Mouse (Mus musculus) embryonic facial prominence, embryonic 13.5 days (tissue): Measurements from ENCODE around the gene Noxred1. TPM values are rescaled to one million over a fixed set of nuclear protein-coding genes. Genes with fewer than 3 reads are reported as not detected.
"Not testable (repeated sequence)": the region's sequence is repeated elsewhere in the genome, so short reads cannot be mapped to it uniquely, and the experiment has no call there.

Source experiments
- ATAC-seq: fragments of 200-750 bp; cut with Nextera tagmentation; 2 replicates; pipeline ENCODE4 v1.8.0; 2017; ENCODE audit warnings: low read depth; ENCODE audit not compliant: insufficient number of reproducible peaks, insufficient read depth, low FRiP score, low TSS enrichment
- H3K27ac ChIP-seq: fragments of 300-500 bp; sonication (generic); 2 replicates; pipeline ENCODE4 v1.5.1; 2015; ENCODE audit warnings: moderate library complexity, mild to moderate bottlenecking, inconsistent platforms
- H3K27me3 ChIP-seq: fragments of 300-500 bp; sonication (generic); 2 replicates; pipeline ENCODE4 v1.6.1; 2015; ENCODE audit warnings: mild to moderate bottlenecking, inconsistent platforms
- H3K36me3 ChIP-seq: fragments of 300-500 bp; sonication (generic); 2 replicates; pipeline ENCODE4 v1.6.1; 2015; ENCODE audit warnings: mild to moderate bottlenecking, inconsistent platforms
- H3K4me1 ChIP-seq: fragments of 300-500 bp; sonication (generic); 2 replicates; pipeline ENCODE4 v1.6.1; 2015; ENCODE audit warnings: inconsistent platforms
- H3K4me2 ChIP-seq: fragments of 300-500 bp; sonication (generic); 2 replicates; pipeline ENCODE4 v1.6.1; 2015; ENCODE audit warnings: moderate library complexity, mild to moderate bottlenecking, inconsistent platforms
- H3K4me3 ChIP-seq: fragments of 300-500 bp; sonication (generic); 2 replicates; pipeline ENCODE4 v1.5.1; 2015; ENCODE audit warnings: mild to moderate bottlenecking, inconsistent platforms
- H3K9ac ChIP-seq: fragments of 300-500 bp; sonication (generic); 2 replicates; pipeline ENCODE4 v1.6.1; 2015; ENCODE audit warnings: mild to moderate bottlenecking, inconsistent platforms
- H3K9me3 ChIP-seq: fragments of 300-500 bp; sonication (generic); 2 replicates; pipeline ENCODE4 v1.6.1; 2016; ENCODE audit warnings: inconsistent platforms
- WGBS: fragments of 180-500 bp; shearing (Covaris S2); methylation state at CpG from one replicate; pipeline ENCODE4 v1.1.7; 2015; ENCODE audit warnings: mixed read lengths; 5-methylcytosine and 5-hydroxymethylcytosine counted together
- polyA plus RNA-seq: library from polyadenylated mRNA; unstranded; fragments of >200 nt; fragmentation: Nextera tagmentation; extraction: Ambion mirVana; gene quantifications from 2 replicates; pipeline ENCODE4 v1.2.1, GENCODE M21; 2015

The Noxred1 gene
- polyA plus RNA-seq = 0.32 and 0.84 TPM in 2 replicates

GRCm38 (mm10) chr12:87238632-87239031, at the start of gene Noxred1:
Gene Noxred1, minus strand, starts transcription at chr12:87238732.
- no peak for ATAC-seq
- Histone ChIP-seq H3K27ac (no peak within 1 kb of the TSS), H3K36me3 (peaks cover 46% of the 10 kb centered on the region), H3K4me3 (no peak within 1 kb of the TSS), H3K9me3 (no peaks in the 10 kb centered on the region), H3K27me3 (no peaks in the 10 kb centered on the region), H3K4me1 (no peaks in the 10 kb centered on the region), H3K4me2 (no peak within 1 kb of the TSS), H3K9ac (no peak within 1 kb of the TSS)
- 95% methylated on average over 1 of the region's 1 CpGs for WGBS

- WGBS = 84% methylated on average over 5 of the region's 5 CpGs
- Histone ChIP-seq H3K36me3 (no peaks in the 10 kb centered on the region), H3K9me3 (no peaks in the 10 kb centered on the region), H3K9ac (no peak overlapping the region), H3K4me1 (no peaks in the 10 kb centered on the region), H3K27me3 (no peaks in the 10 kb centered on the region), H3K4me3 (no peak overlapping the region), H3K4me2 (no peak overlapping the region), H3K27ac (no peak overlapping the region)
- no peak for ATAC-seq
These were observed 46.2 kb upstream of the Noxred1 start for GRCm38 (mm10) chr12:87284726-87285125.

DNA sequence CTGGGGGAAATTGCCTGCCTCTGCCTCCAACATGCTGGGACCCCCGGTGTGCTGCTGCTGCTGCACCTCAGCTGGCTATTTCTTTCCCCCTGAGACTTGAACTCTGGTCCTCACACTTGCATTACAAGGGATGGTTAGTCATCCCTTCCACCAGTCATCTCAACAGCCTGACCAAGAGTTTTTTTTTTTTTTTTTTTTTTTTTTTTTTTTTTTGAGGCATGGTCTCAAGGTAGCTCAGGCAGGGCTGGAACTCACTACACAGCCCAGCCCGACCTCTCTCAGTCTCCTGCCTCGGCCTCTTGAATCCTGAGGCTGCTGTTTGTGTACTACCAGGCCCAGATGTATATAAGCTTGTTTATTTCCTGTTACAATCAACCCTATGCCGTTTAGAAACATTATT, 45.7 kb upstream of the Noxred1 start:
- H3K9ac ChIP-seq = no peak overlapping the region
- ATAC-seq = no peak
- no peaks in the 10 kb centered on the region for H3K4me1 ChIP-seq
- H3K27me3 ChIP-seq = no peaks in the 10 kb centered on the region
- H3K27ac ChIP-seq = no peak overlapping the region
- no peaks in the 10 kb centered on the region for H3K36me3 ChIP-seq
- H3K9me3 ChIP-seq = no peaks in the 10 kb centered on the region
- WGBS = 75% methylated on average over 4 of the region's 4 CpGs
- H3K4me2 ChIP-seq = no peak overlapping the region
- no peak overlapping the region for H3K4me3 ChIP-seq

GRCm38 (mm10) chr12:87283706-87284105, 45.2 kb upstream of the Noxred1 start:
- no peaks in the 10 kb centered on the region for H3K4me1 ChIP-seq
- H3K4me2 ChIP-seq = no peak overlapping the region
- H3K27me3 ChIP-seq = no peaks in the 10 kb centered on the region
- H3K27ac ChIP-seq = no peak overlapping the region
- no peaks in the 10 kb centered on the region for H3K9me3 ChIP-seq
- H3K9ac ChIP-seq = no peak overlapping the region
- H3K4me3 ChIP-seq = no peak overlapping the region
- no peaks in the 10 kb centered on the region for H3K36me3 ChIP-seq
- WGBS = 58% methylated on average over 7 of the region's 7 CpGs
- no peak for ATAC-seq

DNA sequence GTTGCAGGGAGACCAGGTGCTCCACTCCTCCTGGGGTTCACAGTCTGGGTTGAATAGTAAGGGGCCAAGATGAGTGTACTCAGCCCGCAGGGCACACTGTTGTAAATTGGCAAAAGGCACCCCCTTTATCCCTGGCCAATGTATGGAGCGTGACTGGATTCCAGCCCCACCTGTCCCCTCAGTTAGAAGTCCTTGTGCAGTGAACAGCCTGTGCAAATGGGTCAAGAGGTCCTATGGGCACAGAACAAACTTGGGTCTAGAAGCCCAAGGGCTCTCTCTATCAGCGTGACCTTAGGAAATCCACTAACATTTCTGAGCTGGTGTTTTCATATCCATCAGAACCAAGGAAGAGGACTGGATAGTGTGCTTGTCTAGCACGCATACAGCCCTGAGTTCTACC, 44.2 kb upstream of the Noxred1 start:
- Histone ChIP-seq H3K4me1 (peaks cover 5% of the 10 kb centered on the region; the same call in 1 of the 2 replicates), H3K4me2 (no peak overlapping the region), H3K27me3 (no peaks in the 10 kb centered on the region), H3K9me3 (no peaks in the 10 kb centered on the region), H3K36me3 (no peaks in the 10 kb centered on the region), H3K27ac (no peak overlapping the region), H3K4me3 (no peak overlapping the region), H3K9ac (no peak overlapping the region)
- WGBS = 93% methylated on average over 4 of the region's 4 CpGs
- no peak for ATAC-seq

DNA sequence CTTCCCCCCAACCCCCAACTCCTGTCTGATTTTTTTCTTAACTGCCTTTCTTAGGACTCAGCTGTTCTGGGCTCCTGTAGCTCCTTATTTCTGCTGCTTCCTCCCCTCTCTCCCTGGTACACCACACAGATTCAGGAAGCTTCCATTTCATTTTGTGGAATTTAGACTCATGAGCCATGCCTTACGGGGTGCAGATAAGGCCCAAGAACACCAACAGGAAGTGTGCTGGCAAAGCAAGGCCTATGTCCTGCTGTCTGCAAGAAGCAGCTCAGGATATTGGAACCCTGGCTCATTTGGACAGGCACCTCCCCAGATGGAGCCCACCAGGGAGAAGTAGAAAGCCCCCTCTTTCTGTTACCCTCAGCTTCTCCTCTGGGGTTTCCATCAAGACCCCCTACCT, 43.2 kb upstream of the Noxred1 start:
- peaks cover 5% of the 10 kb centered on the region; the same call in 1 of the 2 replicates for H3K4me1 ChIP-seq
- no peak overlapping the region for H3K27ac ChIP-seq
- H3K4me2 ChIP-seq = no peak overlapping the region
- no peak overlapping the region for H3K4me3 ChIP-seq
- WGBS = 96% methylated on average over 1 of the region's 1 CpGs
- no peak for ATAC-seq
- H3K9ac ChIP-seq = no peak overlapping the region
- peaks cover 2% of the 10 kb centered on the region for H3K36me3 ChIP-seq
- no peaks in the 10 kb centered on the region for H3K27me3 ChIP-seq
- no peaks in the 10 kb centered on the region for H3K9me3 ChIP-seq

GRCm38 (mm10) chr12:87279879-87280278, 41.3 kb upstream of the Noxred1 start:
- Histone ChIP-seq H3K4me2 (no peak overlapping the region), H3K27me3 (no peaks in the 10 kb centered on the region), H3K4me3 (no peak overlapping the region), H3K9ac (no peak overlapping the region), H3K27ac (no peak overlapping the region), H3K9me3 (no peaks in the 10 kb centered on the region), H3K4me1 (peaks cover 5% of the 10 kb centered on the region; the same call in 1 of the 2 replicates), H3K36me3 (peaks cover 20% of the 10 kb centered on the region)
- ATAC-seq = no peak
- WGBS = 42% methylated on average over 14 of the region's 14 CpGs

DNA sequence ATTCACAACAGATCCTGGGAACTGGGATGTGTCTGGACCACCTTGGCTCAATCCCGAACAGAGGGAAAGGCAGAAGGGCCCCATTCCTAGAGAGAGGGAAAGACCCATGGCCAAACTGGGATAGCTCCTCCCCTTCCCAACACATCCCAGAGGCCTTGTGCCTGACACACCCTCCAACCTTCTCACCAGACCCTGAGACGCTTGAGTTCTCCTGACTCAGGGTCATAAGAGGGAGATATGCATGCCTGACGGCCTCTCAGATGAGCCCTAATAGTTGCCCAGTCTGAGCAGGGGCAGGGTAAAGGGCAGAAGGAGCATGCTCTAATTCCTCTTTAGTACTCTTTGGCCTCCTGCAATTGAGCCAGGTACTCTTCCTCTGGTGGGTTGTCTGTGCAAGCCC, 40.8 kb upstream of the Noxred1 start:
- H3K4me1 ChIP-seq = peaks cover 5% of the 10 kb centered on the region; the same call in 1 of the 2 replicates
- no peaks in the 10 kb centered on the region for H3K9me3 ChIP-seq
- H3K36me3 ChIP-seq = peaks cover 26% of the 10 kb centered on the region
- WGBS = 79% methylated on average over 3 of the region's 3 CpGs
- H3K27ac ChIP-seq = no peak overlapping the region
- no peaks in the 10 kb centered on the region for H3K27me3 ChIP-seq
- no peak overlapping the region for H3K4me2 ChIP-seq
- H3K9ac ChIP-seq = no peak overlapping the region
- peak; percentile 20; the same call in 1 of the 2 replicates for ATAC-seq
- no peak overlapping the region for H3K4me3 ChIP-seq

- Histone ChIP-seq H3K4me1 (peaks cover 5% of the 10 kb centered on the region; the same call in 1 of the 2 replicates), H3K9ac (no peak overlapping the region), H3K36me3 (peaks cover 37% of the 10 kb centered on the region), H3K27ac (no peak overlapping the region), H3K27me3 (no peaks in the 10 kb centered on the region), H3K4me2 (no peak overlapping the region), H3K9me3 (no peaks in the 10 kb centered on the region), H3K4me3 (no peak overlapping the region)
- 24% methylated on average over 6 of the region's 6 CpGs for WGBS
- ATAC-seq = no peak
These were observed 39.7 kb upstream of the Noxred1 start for GRCm38 (mm10) chr12:87278118-87278730.

DNA sequence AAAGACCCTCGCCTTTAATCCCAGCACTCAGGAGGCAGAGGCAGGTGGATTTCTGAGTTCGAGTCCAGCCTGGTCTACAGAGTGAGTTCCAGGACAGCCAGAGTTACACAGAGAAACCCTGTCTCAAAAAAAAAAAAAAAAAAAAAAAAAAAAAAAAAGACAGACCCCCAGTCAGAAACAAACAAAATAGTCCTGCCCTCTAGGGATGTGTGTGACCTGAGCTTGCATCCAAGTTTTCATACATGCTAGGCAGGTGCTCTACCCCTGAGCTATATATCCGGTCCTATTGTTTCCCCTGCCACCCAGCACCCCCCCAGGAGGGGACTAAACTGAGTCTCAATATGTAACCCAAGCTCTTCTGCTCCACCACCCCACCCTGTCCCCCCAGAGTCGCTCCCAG, 38.7 kb upstream of the Noxred1 start:
- not testable (repeated sequence) for H3K4me1 ChIP-seq, ATAC-seq, H3K27ac ChIP-seq, H3K4me2 ChIP-seq, H3K9me3 ChIP-seq, H3K27me3 ChIP-seq, H3K4me3 ChIP-seq, H3K9ac ChIP-seq
- H3K36me3 ChIP-seq = peaks cover 47% of the 10 kb centered on the region
- WGBS = 89% methylated on average over 4 of the region's 4 CpGs

GRCm38 (mm10) chr12:87274853-87275831, 36.6 kb upstream of the Noxred1 start:
- ATAC-seq = no peak
- Histone ChIP-seq H3K4me2 (no peak overlapping the region), H3K9ac (no peak overlapping the region), H3K27me3 (no peaks in the 10 kb centered on the region), H3K36me3 (peaks cover 68% of the 10 kb centered on the region), H3K9me3 (no peaks in the 10 kb centered on the region), H3K4me3 (no peak overlapping the region), H3K4me1 (peaks cover 5% of the 10 kb centered on the region; the same call in 1 of the 2 replicates), H3K27ac (no peak overlapping the region)
- 89% methylated on average over 9 of the region's 9 CpGs for WGBS
